Comparison of ENCODE assay signal across 14 mouse cellular contexts in genomic region chr11:101472336-101472735, GRCm38 (mm10). TPM values are rescaled to one million over a fixed set of nuclear protein-coding genes. Genes with fewer than 3 reads are reported as not detected.
DNase-seq lines count a peak whose midpoint lies in the region; ATAC-seq lines count a peak whose summit lies in the region.
"Had no signal": no experiment of that assay in that cellular context is flagged by ENCODE, and none has a peak within 500 bp of the region (broad histone marks: within the 10 kb centered on the region; RNA-seq: fewer than 3 reads in every experiment).

No protein-coding gene starts in this region.

- peak; percentile 79 for DNase-seq in heart, adult 11 months
- no peak for DNase-seq in heart, adult 9 months (ENCODE audit: low spot score in 2 of 2)
- peak; percentile 84 for DNase-seq in left cerebral cortex, postnatal 4 days
- no peak for DNase-seq in left cerebral cortex, adult 18-20 months (ENCODE audit: low spot score in 2 of 2)
- peak; percentile 59 for DNase-seq in right cerebral cortex, postnatal 4 days
- DNase-seq in right cerebral cortex, adult 18-20 months: no peak
- DNase-seq: gastrocnemius, postnatal 14 days; heart, postnatal 36 days; kidney, postnatal 25 days; spleen, adult 18-20 months; thymus, postnatal 36 days had no signal

- no peak for ATAC-seq in erythroblast, adult 5-6 weeks (replicated peaks; ENCODE audit: low FRiP score, poor library complexity, severe bottlenecking)
- ATAC-seq: intestine, postnatal 0 days had no signal

- intact Hi-C loops in left cerebral cortex, postnatal 4 days (cut with DNase I): no loop called here

RNA-seq across cellular contexts. Expression of gene Vat1, which starts 6.3 kb away (rescaled TPM):
- total RNA-seq in left cerebral cortex, postnatal 4 days (2021): 100 to 1,000 TPM; 107 to 112 TPM
- total RNA-seq in left cerebral cortex, adult 18-20 months (2021): 10 to 100 TPM; 37.9 to 44.5 TPM
- total RNA-seq in erythroblast, adult 5-6 weeks (2015; ENCODE audit: low replicate concordance): 12.3 and 16.1 TPM in 2 replicates
- total RNA-seq in erythroblast, adult 5-6 weeks (2017; ENCODE audit: low replicate concordance): 6.7 and 8.1 TPM in 2 replicates

RNA-seq across cellular contexts. Expression of gene Rnd2, which starts 7.5 kb away (rescaled TPM):
- 10 to 100 TPM; 70.3 to 72.3 TPM for total RNA-seq in left cerebral cortex, postnatal 4 days (2021)
- total RNA-seq in left cerebral cortex, adult 18-20 months (2021): 100 to 1,000 TPM; 158 to 161 TPM
- not detected in 2 replicates for total RNA-seq in erythroblast, adult 5-6 weeks (2015; ENCODE audit: low replicate concordance)
- 1.4 TPM in 1 of 2 replicates, not detected in the other for total RNA-seq in erythroblast, adult 5-6 weeks (2017; ENCODE audit: low replicate concordance)
- total RNA-seq: monocyte, adult 5-6 weeks had no signal

RNA-seq across cellular contexts. Expression of gene Ifi35, which starts 24.1 kb away (rescaled TPM):
- 1 to 10 TPM in 1 of 2 experiments, under 1 TPM in 1; 0.84 to 1.4 TPM for total RNA-seq in left cerebral cortex, postnatal 4 days (2021)
- total RNA-seq in left cerebral cortex, adult 18-20 months (2021): 1 to 10 TPM; 2.6 to 3.2 TPM
- total RNA-seq in erythroblast, adult 5-6 weeks (2015; ENCODE audit: low replicate concordance): 71.9 and 78.0 TPM in 2 replicates
- total RNA-seq in erythroblast, adult 5-6 weeks (2017; ENCODE audit: low replicate concordance): 62.4 and 81.0 TPM in 2 replicates

RNA-seq across cellular contexts. Expression of gene Rpl27, which starts 30.2 kb away (rescaled TPM):
- 10 to 100 TPM; 68.9 to 71.3 TPM for total RNA-seq in left cerebral cortex, postnatal 4 days (2021)
- total RNA-seq in left cerebral cortex, adult 18-20 months (2021): 10 to 100 TPM; 51.0 to 52.1 TPM
- 108 and 182 TPM in 2 replicates for total RNA-seq in erythroblast, adult 5-6 weeks (2015; ENCODE audit: low replicate concordance)
- total RNA-seq in erythroblast, adult 5-6 weeks (2017; ENCODE audit: low replicate concordance): 176 and 239 TPM in 2 replicates

RNA-seq across cellular contexts. Expression of gene Ptges3l, which starts 47.2 kb away (rescaled TPM):
- total RNA-seq in left cerebral cortex, postnatal 4 days (2021): 1 to 10 TPM; 1.2 to 2.4 TPM
- total RNA-seq in left cerebral cortex, adult 18-20 months (2021): 1 to 10 TPM; 4.1 to 4.5 TPM
- 2.9 TPM in 1 of 2 replicates, not detected in the other for total RNA-seq in erythroblast, adult 5-6 weeks (2015; ENCODE audit: low replicate concordance)
- not detected in 2 replicates for total RNA-seq in erythroblast, adult 5-6 weeks (2017; ENCODE audit: low replicate concordance)
- total RNA-seq: monocyte, adult 5-6 weeks had no signal

Comparison
In these comparisons a context has a peak if more than half of its experiments do, and no peak if none do; other contexts are left out.
1. DNase-seq: peak in heart, adult 11 months (single experiment), left cerebral cortex, postnatal 4 days (single experiment) and right cerebral cortex, postnatal 4 days (single experiment); none in heart, adult 9 months (0 of 2), left cerebral cortex, adult 18-20 months (0 of 2) and right cerebral cortex, adult 18-20 months (single experiment).
2. RNA of gene Rnd2, which starts 7.5 kb away (total RNA-seq): 158 to 161 TPM in left cerebral cortex, adult 18-20 months and 70.3 to 72.3 TPM in left cerebral cortex, postnatal 4 days; 1.4 TPM in erythroblast, adult 5-6 weeks; every median in the first group is over 10 times any median in the second.
3. RNA of gene Ifi35, which starts 24.1 kb away (total RNA-seq): 62.4 to 81.0 TPM in erythroblast, adult 5-6 weeks; 2.6 to 3.2 TPM in left cerebral cortex, adult 18-20 months and 0.84 to 1.4 TPM in left cerebral cortex, postnatal 4 days; every median in the first group is over 10 times any median in the second.